Mouse (Mus musculus) gonadal fat pad, adult 2 months (tissue): ENCODE data around the gene Plod2. TPM values are rescaled to one million over a fixed set of nuclear protein-coding genes. Genes with fewer than 3 reads are reported as not detected.

ENCODE experiments used
- DNase-seq: peaks from one replicate; pipeline ENCODE4 v3.0.0-alpha.2; 2012; ENCODE audit warnings: low read depth
- polyA plus RNA-seq: library from polyadenylated mRNA; depleted of rRNA; stranded (reverse); fragments of >200 nt; gene quantifications from 2 replicates; pipeline ENCODE4 v1.2.3, GENCODE M21; 2012; rRNA removed

Gene Plod2
- polyA plus RNA-seq, 1 experiment, result 4.1 TPM

DNA sequence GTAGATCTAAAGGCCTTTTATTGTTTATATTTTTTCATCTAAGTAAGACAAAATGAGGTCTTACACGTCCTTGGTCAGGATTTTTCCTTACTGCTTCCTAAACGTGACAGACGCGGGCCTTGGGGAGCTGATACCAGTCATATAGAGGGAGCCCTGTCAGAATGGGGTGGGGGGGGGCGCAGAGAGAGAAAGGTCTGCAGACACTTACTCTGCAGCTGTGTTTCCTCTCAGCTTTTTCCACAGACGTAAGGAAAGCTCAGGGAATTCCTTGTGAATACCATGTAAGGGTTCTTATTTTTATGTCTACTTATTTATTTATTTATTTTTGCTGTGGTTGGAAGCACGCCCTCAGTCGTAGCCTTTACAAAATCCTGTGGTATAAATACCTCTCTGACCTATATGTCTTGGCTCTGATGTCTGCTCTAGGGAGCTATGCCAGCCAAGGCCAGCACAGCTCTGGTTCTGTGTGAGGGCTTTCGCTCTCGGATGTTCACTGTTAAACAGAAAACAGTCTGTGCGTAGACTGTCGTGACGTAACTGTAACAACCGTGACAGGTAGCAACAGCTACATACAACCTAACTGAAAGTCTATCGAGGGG, 58.0 kb downstream of the Plod2 start:
- DNase-seq, result no peak

DNA sequence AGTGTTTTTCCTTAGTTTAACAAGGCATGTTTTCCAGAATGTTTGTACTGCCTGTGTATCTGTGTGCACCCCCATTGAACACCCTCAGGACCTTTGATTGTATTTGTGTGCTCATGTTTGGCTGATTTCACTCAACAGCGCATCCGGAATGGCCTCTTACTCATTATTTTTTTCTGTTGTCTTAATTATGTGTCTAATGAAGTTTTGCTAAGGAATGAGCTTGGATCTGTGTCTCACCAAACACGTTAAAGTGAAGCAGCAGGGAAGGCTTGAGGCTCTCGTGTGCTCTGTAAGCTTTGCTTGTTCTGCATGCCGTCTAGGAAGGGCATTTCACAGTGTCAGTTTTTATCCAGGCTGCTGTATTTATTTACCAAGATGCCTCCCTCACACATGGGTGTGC, 59.5 kb downstream of the Plod2 start:
- no peak for DNase-seq

DNA sequence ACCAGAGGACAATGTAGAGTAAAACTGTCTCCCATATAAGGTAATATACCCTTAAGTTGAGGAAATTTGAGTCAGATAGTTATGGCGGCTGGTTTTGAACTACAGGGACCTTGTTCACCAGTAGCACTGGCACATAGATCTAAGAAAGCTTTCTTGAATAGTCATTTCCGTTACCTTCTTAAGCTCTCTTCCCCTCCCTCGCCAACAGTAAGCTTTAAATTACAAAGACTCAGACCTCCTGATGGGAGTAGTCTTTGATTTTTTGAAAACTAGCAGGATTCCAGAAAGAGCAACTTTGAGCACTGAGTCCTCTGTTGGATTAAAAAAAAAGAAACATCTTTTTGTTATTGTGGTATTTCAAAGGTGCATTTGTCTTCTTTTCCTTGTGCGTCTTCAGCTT, 61.5 kb downstream of the Plod2 start:
- no peak for DNase-seq

DNA sequence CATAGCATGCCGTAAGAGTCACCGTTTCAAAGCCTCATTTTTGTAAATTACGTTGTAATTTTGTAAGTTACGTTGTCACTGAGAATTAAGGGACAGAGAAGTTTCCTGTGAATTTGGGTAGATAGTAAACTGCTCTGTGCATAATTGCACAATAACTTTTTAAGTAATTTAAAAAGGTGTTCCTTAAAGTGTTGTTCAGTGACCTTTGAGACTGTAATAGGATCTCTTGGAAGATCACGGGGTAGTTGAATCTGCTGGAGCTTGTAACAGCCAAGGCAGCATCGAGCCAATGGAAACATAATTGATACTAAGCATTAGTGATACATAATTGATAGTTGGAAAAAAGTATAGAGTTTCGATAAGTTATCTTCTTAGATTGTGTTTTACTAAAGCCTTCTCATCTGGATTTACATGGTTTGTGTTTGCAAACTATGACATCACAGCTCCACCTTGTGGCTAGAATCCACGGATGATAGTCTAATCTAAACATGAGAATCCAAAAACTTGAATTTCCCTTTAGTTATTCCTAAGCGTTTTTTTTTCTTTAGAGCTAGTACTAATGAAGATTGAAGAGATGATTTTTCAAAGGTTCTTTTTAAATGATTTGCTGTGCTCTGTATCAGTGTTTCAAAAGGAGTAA, 68.7 kb downstream of the Plod2 start:
- DNase-seq, result peak; percentile 5

DNA sequence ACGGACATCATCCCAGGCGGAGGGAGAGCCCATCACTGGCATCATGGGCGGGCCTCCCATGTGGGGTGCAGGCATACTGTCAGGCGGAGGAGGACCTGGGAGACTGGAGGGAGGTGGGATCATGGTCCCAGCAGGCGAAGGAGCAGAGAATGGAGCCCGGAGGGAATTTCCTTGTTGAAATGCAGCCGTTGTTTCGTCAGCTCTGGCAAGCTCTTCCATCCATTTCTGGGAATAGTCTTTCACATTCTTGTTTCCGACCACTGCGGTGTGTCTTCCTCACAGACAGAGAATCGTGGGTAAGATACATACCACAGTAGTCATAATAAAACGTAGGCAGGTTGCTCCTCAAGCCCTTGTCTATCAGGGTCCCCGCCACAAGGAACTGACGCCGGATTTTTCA, 70.6 kb downstream of the Plod2 start:
- DNase-seq, result no peak

DNA sequence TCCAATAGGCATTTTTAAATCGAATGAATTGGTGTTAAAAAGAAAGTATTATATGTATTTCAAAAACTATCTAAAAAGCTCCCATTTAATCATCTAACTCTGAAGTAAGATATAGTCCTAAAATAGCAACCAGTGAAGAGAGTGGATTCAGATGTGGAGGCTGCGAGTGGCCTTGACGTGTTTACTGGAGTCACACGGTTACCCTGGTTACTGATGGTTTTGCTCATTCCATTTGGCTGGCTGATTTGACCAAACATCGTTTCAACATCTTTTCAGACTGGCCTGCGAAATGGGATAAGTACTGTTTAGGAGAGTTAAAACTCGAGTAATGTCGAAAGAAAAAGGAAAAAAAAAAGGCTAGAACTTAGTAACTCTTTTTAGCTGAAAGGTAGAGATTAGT, 71.2 kb downstream of the Plod2 start:
- no peak for DNase-seq

DNA sequence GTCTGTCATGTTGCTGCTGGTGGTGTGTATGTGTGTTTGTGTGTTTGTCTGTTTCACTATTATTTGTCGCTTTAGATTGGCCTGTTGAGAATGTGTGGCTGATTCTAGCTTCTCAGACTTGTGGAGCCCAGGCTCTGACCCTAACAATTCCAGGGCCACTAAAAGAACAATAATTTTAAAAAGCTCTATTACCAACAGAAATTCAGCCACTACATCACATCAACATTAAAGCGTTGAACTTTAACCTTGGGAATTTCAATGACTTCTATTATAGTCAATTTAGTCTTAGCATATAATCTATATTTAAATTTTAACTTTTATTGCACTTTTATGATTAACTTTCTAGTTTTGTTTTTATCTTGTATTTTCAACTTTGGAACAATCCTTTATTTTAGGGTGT, 74.4 kb downstream of the Plod2 start:
- DNase-seq, result no peak

DNA sequence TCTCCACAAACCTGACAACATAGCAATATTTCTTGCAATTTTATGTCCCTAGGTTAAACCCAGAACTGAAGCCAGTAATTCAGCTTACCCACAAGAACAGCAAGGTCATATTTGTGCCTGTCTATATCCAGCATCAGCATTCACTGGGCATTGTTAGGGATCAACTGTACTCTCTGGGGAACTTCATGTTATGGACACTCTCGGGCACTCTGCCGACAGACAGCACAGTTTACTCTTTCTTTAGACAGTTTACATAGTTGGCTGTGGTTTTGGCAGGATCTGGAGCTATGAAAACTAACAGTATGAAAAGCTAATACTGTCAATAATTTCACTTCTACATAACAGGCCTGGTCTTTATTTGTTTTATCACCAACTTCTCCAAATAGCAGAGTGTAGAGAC, 75.4 kb downstream of the Plod2 start:
- no peak for DNase-seq

DNA sequence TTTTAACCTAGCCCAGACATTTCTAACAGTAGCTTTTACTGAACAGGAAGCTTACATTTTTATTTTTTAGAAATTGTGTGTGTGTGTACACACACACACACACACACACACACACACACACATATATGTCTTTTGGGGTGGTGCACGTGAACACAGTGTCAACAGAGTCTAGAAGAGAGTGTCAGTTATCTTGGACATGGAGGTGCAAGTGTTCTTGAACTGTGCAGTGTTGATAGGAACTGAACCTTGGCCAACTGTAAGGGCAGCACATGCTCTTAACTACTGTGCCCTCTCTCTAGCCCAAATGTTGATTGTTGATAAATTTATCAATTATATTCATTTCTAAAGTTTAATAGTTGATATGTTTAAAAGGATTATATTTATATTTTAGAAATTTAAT, 78.1 kb downstream of the Plod2 start:
- no peak for DNase-seq

DNA sequence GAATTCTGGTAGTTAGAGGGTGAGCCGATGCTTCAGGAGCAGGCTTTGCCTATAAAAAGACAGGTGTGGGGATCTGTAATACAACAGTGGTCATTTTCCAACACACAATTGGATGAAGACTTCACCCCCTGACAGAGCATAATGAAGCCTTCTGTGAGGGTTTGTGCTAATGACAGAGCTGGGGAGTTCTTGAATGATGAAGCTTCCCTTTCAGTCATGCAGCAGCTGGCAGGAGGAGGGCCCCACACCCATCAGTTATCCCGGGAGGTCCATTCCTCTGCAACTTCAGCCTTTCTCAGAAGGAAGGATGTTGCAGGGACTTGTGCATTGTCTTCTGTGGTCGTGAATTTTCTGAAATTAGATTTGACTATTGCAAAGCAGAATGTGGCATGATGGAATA, 79.2 kb downstream of the Plod2 start:
- no peak for DNase-seq

DNA sequence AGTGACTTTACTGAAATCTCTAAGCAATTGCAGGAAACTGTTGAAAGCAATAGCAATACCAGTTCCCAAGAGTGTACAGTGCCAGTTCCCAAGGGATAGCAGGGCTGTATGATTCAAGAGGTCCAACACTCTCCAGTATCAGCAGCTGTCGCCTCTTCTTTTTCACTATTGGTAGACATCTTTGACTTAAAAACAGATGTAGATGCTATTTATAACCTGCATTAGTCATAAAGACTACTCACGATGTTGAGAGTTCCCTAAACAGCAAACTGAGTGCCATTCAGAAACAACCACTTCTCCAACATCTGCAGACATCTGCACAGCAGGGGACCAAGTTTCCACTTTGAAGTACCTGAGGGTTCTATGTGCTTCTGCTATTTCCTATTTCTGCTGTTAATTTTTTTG, 79.9 kb downstream of the Plod2 start:
- no peak for DNase-seq

DNA sequence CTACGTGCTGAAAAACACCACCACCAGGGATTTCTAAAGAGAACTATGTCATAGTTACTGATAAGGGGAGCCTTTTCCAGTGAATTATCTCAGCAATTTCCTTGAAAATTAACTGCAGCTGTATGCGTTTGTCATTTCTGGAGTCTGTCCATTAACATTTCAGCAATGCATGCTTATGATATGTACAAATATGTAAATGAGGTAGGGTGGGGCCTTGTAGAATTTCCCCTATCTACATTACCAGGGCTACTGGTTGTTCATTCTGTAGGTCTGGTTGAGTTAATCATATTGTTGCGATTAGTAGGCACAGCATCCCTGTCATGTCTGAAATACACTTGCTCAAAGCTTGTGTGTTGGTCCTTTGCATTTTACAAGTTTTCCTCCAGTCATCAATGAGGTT, 92.8 kb downstream of the Plod2 start:
- DNase-seq, result no peak

DNA sequence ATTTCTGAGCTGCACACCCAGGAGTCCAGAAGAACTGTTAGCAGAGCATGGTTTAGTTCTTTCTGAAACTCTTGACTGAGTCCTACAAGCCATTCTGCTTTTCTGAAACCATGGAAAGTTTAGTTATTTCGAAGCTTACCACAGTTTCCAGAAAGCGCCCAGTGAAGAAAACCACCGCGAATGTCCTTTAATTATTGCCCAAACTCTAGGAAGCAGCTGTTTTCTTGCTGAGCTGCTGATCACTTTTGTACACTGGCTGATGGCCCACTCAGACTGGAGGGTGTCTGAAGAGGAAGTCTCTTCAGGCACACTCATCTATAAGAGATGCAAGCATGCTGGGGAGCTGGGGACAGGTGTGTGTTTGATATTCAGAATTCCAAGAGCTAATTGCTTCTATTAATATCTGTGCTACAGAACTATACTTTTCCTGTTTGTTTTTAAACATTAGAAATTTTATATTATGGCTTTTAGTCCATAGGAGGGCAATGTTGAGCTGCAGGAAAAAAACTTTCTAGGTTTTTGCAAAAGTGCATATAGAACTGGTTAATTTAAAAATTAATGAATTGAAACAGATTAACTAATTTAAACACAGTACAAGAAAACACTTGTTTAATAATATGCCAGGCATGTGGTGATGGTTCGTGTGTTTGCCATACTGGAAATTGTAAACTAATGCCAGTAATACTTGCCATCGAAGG, 97.3 kb downstream of the Plod2 start:
- DNase-seq, result no peak

DNA sequence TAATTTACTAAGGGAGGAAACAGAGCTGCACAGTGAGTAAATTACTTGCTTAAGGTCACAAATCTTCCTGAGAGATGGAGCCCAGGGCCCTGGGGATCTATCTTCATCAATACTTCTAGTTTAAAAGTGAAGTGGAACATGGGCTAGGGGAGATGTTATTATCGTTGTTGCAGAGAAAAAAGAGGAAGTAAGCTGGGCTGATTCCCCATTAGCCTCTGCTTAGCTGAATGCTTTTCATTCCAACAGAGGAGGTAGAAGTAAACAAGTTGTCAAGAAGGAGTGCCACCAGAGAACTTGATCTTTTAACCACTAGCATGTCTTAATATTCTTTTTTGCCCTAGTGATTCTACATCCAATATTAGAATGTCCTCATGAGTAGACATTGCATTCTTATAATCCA, 99.7 kb downstream of the Plod2 start:
- no peak for DNase-seq

Other genes with a start within 250 kb of the Plod2 start
- 0.24 and 0.53 TPM in 2 replicates for gene 1700057G04Rik, start 232.8 kb upstream of the Plod2 start, polyA plus RNA-seq
- 7.4 and 8.9 TPM in 2 replicates for gene Plscr4, start 84.8 kb upstream of the Plod2 start, polyA plus RNA-seq